ENCODE assay signal across 7 mouse cellular contexts in genomic region chr2:157134479-157134931, GRCm38 (mm10). TPM values are rescaled to one million over a fixed set of nuclear protein-coding genes. Genes with fewer than 3 reads are reported as not detected.
DNase-seq lines count a peak whose midpoint lies in the region; ATAC-seq and TF ChIP-seq lines count a peak whose summit lies in the region.

No protein-coding gene starts in this region.

- peaks cover 6% of the 10 kb centered on the region; the same call in 1 of the 2 replicates for H3K79me2 ChIP-seq in liver, adult 2 months (ENCODE audit: control insufficient read depth, insufficient read depth, low read length)

- DNase-seq in right cerebral cortex, postnatal 10 days (ENCODE audit: low spot score in 2 of 2), result peak; percentile 28 to 29
- DNase-seq in right cerebral cortex, postnatal 14 days, result no peak
- DNase-seq in embryonic facial prominence, embryonic 11.5 days (ENCODE audit: low spot score), result peak; percentile 55
- DNase-seq in liver, adult 2 months (ENCODE audit: extremely low read depth, low read depth, low spot score), result no peak

- no peak for TF ChIP-seq CTCF in liver, adult 2 months (IDR thresholded peaks at IDR 0.05; ENCODE audit: low read depth, low read length)

- H3K36me3 ChIP-seq in embryonic facial prominence, embryonic 11.5 days (replicated peaks; ENCODE audit: control insufficient read depth, insufficient read depth, low read depth, low read length), result no peaks in the 10 kb centered on the region
- H3K36me3 ChIP-seq in heart, embryonic 15.5 days, result no peaks in the 10 kb centered on the region
- no peaks in the 10 kb centered on the region for H3K36me3 ChIP-seq in liver, adult 2 months (ENCODE audit: control insufficient read depth, insufficient read depth, low read length)

- H3K27ac ChIP-seq in embryonic facial prominence, embryonic 11.5 days (replicated peaks; ENCODE audit: low read depth, low read length), result no peak overlapping the region
- peak overlapping the region; percentile 76 for H3K27ac ChIP-seq in heart, embryonic 15.5 days
- 0 out of 2 replicates have a peak overlapping the region, but pooled peaks have one; percentile 2 for H3K27ac ChIP-seq in liver, adult 2 months (replicated peaks; ENCODE audit: insufficient read depth, low read depth, low read length)

- TF ChIP-seq POLR2A in liver, adult 2 months (IDR thresholded peaks at IDR 0.05; ENCODE audit: extremely low read depth, insufficient read depth, low read length), result no peak

- H3K9ac ChIP-seq in embryonic facial prominence, embryonic 11.5 days (replicated peaks; ENCODE audit: low read length), result peak overlapping the region; percentile 68
- peak overlapping the region; percentile 72 for H3K9ac ChIP-seq in heart, embryonic 15.5 days
- peak overlapping the region; percentile 66 for H3K9ac ChIP-seq in liver, adult 2 months (ENCODE audit: low read depth, low read length)

- no peaks in the 10 kb centered on the region for H3K4me1 ChIP-seq in embryonic facial prominence, embryonic 11.5 days (ENCODE audit: control insufficient read depth, insufficient read depth, low read length)
- peaks cover 14% of the 10 kb centered on the region for H3K4me1 ChIP-seq in heart, embryonic 15.5 days (replicated peaks)
- peaks cover 5% of the 10 kb centered on the region for H3K4me1 ChIP-seq in liver, adult 2 months (ENCODE audit: control insufficient read depth, insufficient read depth, low read length)

- H3K9me3 ChIP-seq in embryonic facial prominence, embryonic 11.5 days (replicated peaks; ENCODE audit: control insufficient read depth, low read length), result no peaks in the 10 kb centered on the region
- H3K9me3 ChIP-seq in heart, embryonic 15.5 days (replicated peaks), result no peaks in the 10 kb centered on the region

- H3K4me3 ChIP-seq in embryonic facial prominence, embryonic 11.5 days (ENCODE audit: low read depth, low read length), result peak overlapping the region; percentile 72
- peak overlapping the region; percentile 67 for H3K4me3 ChIP-seq in heart, embryonic 15.5 days
- H3K4me3 ChIP-seq in liver, adult 2 months (ENCODE audit: insufficient read depth, low read depth, low read length), result peak overlapping the region; percentile 70

- H3K27me3 ChIP-seq in embryonic facial prominence, embryonic 11.5 days (ENCODE audit: control insufficient read depth, insufficient read depth, low read length), result no peaks in the 10 kb centered on the region
- no peaks in the 10 kb centered on the region for H3K27me3 ChIP-seq in heart, embryonic 15.5 days
- no peaks in the 10 kb centered on the region for H3K27me3 ChIP-seq in liver, adult 2 months (ENCODE audit: control insufficient read depth, insufficient read depth, low read length)

- peak; percentile 60 for ATAC-seq in embryonic facial prominence, embryonic 11.5 days (replicated peaks; ENCODE audit: insufficient number of reproducible peaks, low FRiP score, low TSS enrichment, low read depth)
- peak; percentile 61 for ATAC-seq in heart, embryonic 15.5 days (replicated peaks; ENCODE audit: insufficient number of reproducible peaks, insufficient read depth, low FRiP score, low read depth)
- 0 out of 2 replicates have a peak, but pooled peaks have one; percentile 0 for ATAC-seq in neutrophil, adult 5-6 weeks (ENCODE audit: extremely low read depth, insufficient number of reproducible peaks, low FRiP score, poor library complexity, severe bottlenecking)
- no peak for ATAC-seq in activated CD4-positive, CD25-positive, alpha-beta regulatory T cell, adult 4 months

- WGBS in embryonic facial prominence, embryonic 11.5 days, result under 1% methylated on average over 25 of the region's 25 CpGs
- WGBS in heart, embryonic 15.5 days, result under 1% methylated on average over 25 of the region's 25 CpGs
- 2% methylated on average over 25 of the region's 25 CpGs for WGBS in liver, adult 2 months

- peak overlapping the region; percentile 82 for H3K4me2 ChIP-seq in embryonic facial prominence, embryonic 11.5 days (ENCODE audit: low read depth, low read length)
- peak overlapping the region; percentile 95 for H3K4me2 ChIP-seq in heart, embryonic 15.5 days

RNA-seq across cellular contexts. Expression of gene Samhd1, which starts 0.6 kb away (rescaled TPM):
- 33.3 and 34.0 TPM in 2 replicates for polyA plus RNA-seq in embryonic facial prominence, embryonic 11.5 days (2014; fragmentation: Nextera tagmentation; extraction: Ambion mirVana)
- 14.2 and 16.2 TPM in 2 replicates for polyA plus RNA-seq in heart, embryonic 15.5 days (2015; fragmentation: Nextera tagmentation; extraction: Ambion mirVana)
- total RNA-seq in liver, adult 2 months (2014; rRNA removed), result 22.8 and 26.9 TPM in 2 replicates
- 7.5 and 12.0 TPM in 2 replicates for polyA plus RNA-seq in liver, adult 2 months (2012; rRNA removed)
- total RNA-seq in neutrophil, adult 5-6 weeks (2017), result 1,618 and 1,994 TPM in 2 replicates
- 100 to 1,000 TPM; 574 to 641 TPM for polyA plus RNA-seq in activated CD4-positive, CD25-positive, alpha-beta regulatory T cell, adult 4 months (2017; shearing (Covaris generic))

RNA-seq across cellular contexts. Expression of gene Tldc2, which starts 47.6 kb away (rescaled TPM):
- polyA plus RNA-seq in embryonic facial prominence, embryonic 11.5 days (2014; fragmentation: Nextera tagmentation; extraction: Ambion mirVana), result not detected in 2 replicates
- polyA plus RNA-seq in heart, embryonic 15.5 days (2015; fragmentation: Nextera tagmentation; extraction: Ambion mirVana), result not detected in 2 replicates
- total RNA-seq in liver, adult 2 months (2014; rRNA removed), result not detected in 2 replicates
- polyA plus RNA-seq in liver, adult 2 months (2012; rRNA removed), result not detected in 2 replicates
- total RNA-seq in neutrophil, adult 5-6 weeks (2017), result not detected in 2 replicates
- polyA plus RNA-seq in activated CD4-positive, CD25-positive, alpha-beta regulatory T cell, adult 4 months (2017; shearing (Covaris generic)), result not detected

RNA-seq across cellular contexts. Expression of gene Soga1, which starts 55.5 kb away (rescaled TPM):
- polyA plus RNA-seq in embryonic facial prominence, embryonic 11.5 days (2014; fragmentation: Nextera tagmentation; extraction: Ambion mirVana), result 5.4 and 5.6 TPM in 2 replicates
- polyA plus RNA-seq in heart, embryonic 15.5 days (2015; fragmentation: Nextera tagmentation; extraction: Ambion mirVana), result 1.7 and 2.7 TPM in 2 replicates
- total RNA-seq in liver, adult 2 months (2014; rRNA removed), result 1.0 and 2.6 TPM in 2 replicates
- 1.1 and 1.5 TPM in 2 replicates for polyA plus RNA-seq in liver, adult 2 months (2012; rRNA removed)
- 0.23 and 0.25 TPM in 2 replicates for total RNA-seq in neutrophil, adult 5-6 weeks (2017)
- under 1 TPM in 1 of 2 experiments, not detected in 1; 0.05 TPM for polyA plus RNA-seq in activated CD4-positive, CD25-positive, alpha-beta regulatory T cell, adult 4 months (2017; shearing (Covaris generic))

Comparison
In these comparisons a context has a peak if more than half of its experiments do, and no peak if none do; other contexts are left out.
1. DNase-seq: peak in right cerebral cortex, postnatal 10 days (2 of 2) and embryonic facial prominence, embryonic 11.5 days (single experiment); none in right cerebral cortex, postnatal 14 days (single experiment) and liver, adult 2 months (single experiment).
2. RNA of gene Samhd1, which starts 0.6 kb away (polyA plus RNA-seq): 574 to 641 TPM in activated CD4-positive, CD25-positive, alpha-beta regulatory T cell, adult 4 months; 33.3 to 34.0 TPM in embryonic facial prominence, embryonic 11.5 days, 14.2 to 16.2 TPM in heart, embryonic 15.5 days and 7.5 to 12.0 TPM in liver, adult 2 months; every median in the first group is over 10 times any median in the second.
3. Peak in every context shown above with its lines, with median percentiles within 50 percentile points of each other: H3K4me3 ChIP-seq and H3K9ac ChIP-seq.